ENCODE assay signal across 8 mouse cellular contexts in genomic region chr9:20459377-20460317, GRCm38 (mm10). TPM values are rescaled to one million over a fixed set of nuclear protein-coding genes. Genes with fewer than 3 reads are reported as not detected.
A peak's percentile ranks its signal among the peaks of the same experiment; 100 is the strongest.
DNase-seq lines count a peak whose midpoint lies in the region; ATAC-seq lines count a peak whose summit lies in the region.

Zfp26 (minus strand) TSS chr9:20460162.

- H3K4me2 ChIP-seq in forebrain, embryonic 14.5 days (ENCODE audit: low read length): peak within 1 kb of the TSS; percentile 94
- peak within 1 kb of the TSS; percentile 82 for H3K4me2 ChIP-seq in neural tube, embryonic 15.5 days

- no peaks in the 10 kb centered on the region for H3K27me3 ChIP-seq in forebrain, embryonic 14.5 days (replicated peaks; ENCODE audit: control insufficient read depth, insufficient read depth, low read length)
- no peaks in the 10 kb centered on the region for H3K27me3 ChIP-seq in neural tube, embryonic 15.5 days (replicated peaks)

- peak; percentile 92 for ATAC-seq in forebrain, embryonic 14.5 days
- peak; percentile 90 for ATAC-seq in neural tube, embryonic 15.5 days (ENCODE audit: low FRiP score)

- no peaks in the 10 kb centered on the region for H3K9me3 ChIP-seq in forebrain, embryonic 14.5 days (replicated peaks; ENCODE audit: control insufficient read depth, low read length)
- no peaks in the 10 kb centered on the region for H3K9me3 ChIP-seq in neural tube, embryonic 15.5 days (replicated peaks)

- H3K4me1 ChIP-seq in forebrain, embryonic 14.5 days (ENCODE audit: control insufficient read depth, insufficient read depth, low read length): peaks cover 13% of the 10 kb centered on the region
- peaks cover 29% of the 10 kb centered on the region for H3K4me1 ChIP-seq in neural tube, embryonic 15.5 days

- peaks cover 20% of the 10 kb centered on the region for H3K36me3 ChIP-seq in forebrain, embryonic 14.5 days (ENCODE audit: control insufficient read depth, insufficient read depth, low read length)
- H3K36me3 ChIP-seq in neural tube, embryonic 15.5 days: peaks cover 21% of the 10 kb centered on the region

- peak within 1 kb of the TSS; percentile 75 for H3K4me3 ChIP-seq in forebrain, embryonic 14.5 days (ENCODE audit: low read depth, low read length)
- peak within 1 kb of the TSS; percentile 89 for H3K4me3 ChIP-seq in neural tube, embryonic 15.5 days (replicated peaks)

- H3K9ac ChIP-seq in forebrain, embryonic 14.5 days (ENCODE audit: low read length): peak within 1 kb of the TSS; percentile 94
- H3K9ac ChIP-seq in neural tube, embryonic 15.5 days (replicated peaks): peak within 1 kb of the TSS; percentile 92

- intact Hi-C loops in heart, postnatal 14 days (cut with DNase I): loop anchor here (1.0 to 10.0 kb wide), 4 partner anchors 74 to 375 kb away; partner anchors contain the start of genes Fbxl12, Ubl5 and Zfp560

- DNase-seq in ES-CJ7 (ENCODE audit: low read depth, low spot score): peak; percentile 84
- DNase-seq in cerebellum, adult 11 months: peak; percentile 58
- DNase-seq in forebrain, embryonic 14.5 days (ENCODE audit: low spot score): peak; percentile 84
- peak; percentile 68 to 72 for DNase-seq in heart, postnatal 14 days
- DNase-seq in layer of hippocampus, adult 11-12 months (ENCODE audit: low spot score): peak; percentile 73
- peak; percentile 83 to 86 for DNase-seq in lung, adult 18-20 months
- peak; percentile 81 for DNase-seq in testis, postnatal 14 days (ENCODE audit: low spot score)

- under 1% methylated on average over 48 of the region's 48 CpGs for WGBS in forebrain, embryonic 14.5 days
- WGBS in neural tube, embryonic 15.5 days: under 1% methylated on average over 48 of the region's 48 CpGs

- H3K27ac ChIP-seq in forebrain, embryonic 14.5 days (ENCODE audit: low read depth, low read length): peak within 1 kb of the TSS; percentile 84
- peak within 1 kb of the TSS; percentile 89 for H3K27ac ChIP-seq in neural tube, embryonic 15.5 days (replicated peaks)

RNA-seq across cellular contexts. Expression of gene Zfp26, which starts in this region (rescaled TPM):
- 26.5 and 32.4 TPM in 2 replicates for polyA plus RNA-seq in forebrain, embryonic 14.5 days (2014; fragmentation: Nextera tagmentation; extraction: Ambion mirVana)
- total RNA-seq in heart, postnatal 14 days (2021): 10 to 100 TPM; 14.3 to 15.3 TPM
- polyA plus RNA-seq in neural tube, embryonic 15.5 days (2015; fragmentation: Nextera tagmentation; extraction: Ambion mirVana): 12.1 and 13.6 TPM in 2 replicates

Comparison
In these comparisons a context has a peak if more than half of its experiments do, and no peak if none do; other contexts are left out.
1. Peak in every context shown above with its lines: DNase-seq, ATAC-seq, H3K4me3 ChIP-seq and H3K27ac ChIP-seq.